Mouse (Mus musculus) CH12.LX (cell line): Measurements from ENCODE around the gene Crtc1. TPM values are rescaled to one million over a fixed set of nuclear protein-coding genes. Genes with fewer than 3 reads are reported as not detected.

Experiments
- DNase-seq: peaks from one replicate; pipeline ENCODE4 v3.0.0-alpha.2; 2013; ENCODE audit errors: extremely low read depth
- H3K27ac ChIP-seq: 2 replicates; pipeline ENCODE4 v1.5.1; 2012; ENCODE audit warnings: low read depth, mild to moderate bottlenecking, control low read depth, moderate library complexity; ENCODE audit not compliant: insufficient read depth
- H3K27me3 ChIP-seq: replicated peaks from 2 replicates; pipeline ENCODE3; 2012; ENCODE audit warnings: inconsistent platforms
- H3K36me3 ChIP-seq, 2 experiments: replicated peaks in 1 of 2; 2 replicates each; pipeline versions ENCODE3 to v1.6.1; 2012; ENCODE audit warnings: inconsistent platforms in 1 of 2, low read length in 1 of 2, mild to moderate bottlenecking in 1 of 2, mixed read lengths in 1 of 2, moderate library complexity in 1 of 2; ENCODE audit not compliant: control insufficient read depth in 1 of 2, insufficient read depth in 1 of 2
- H3K4me1 ChIP-seq, 2 experiments: 2 replicates each; pipeline ENCODE4 v1.6.1; 2012; ENCODE audit warnings: inconsistent platforms in 1 of 2, moderate library complexity in 1 of 2; ENCODE audit not compliant: insufficient read depth in 2 of 2, control insufficient read depth in 1 of 2
- H3K4me2 ChIP-seq: 2 replicates; pipeline ENCODE4 v1.6.1; 2012; ENCODE audit warnings: low read depth, mild to moderate bottlenecking, control low read depth; ENCODE audit not compliant: poor library complexity, insufficient read depth, severe bottlenecking
- H3K4me3 ChIP-seq, 3 experiments: fragments of 150-350 bp in 1 of 3; sonication (generic) in 1 of 3; replicated peaks in 1 of 3; 2 replicates each; pipeline versions ENCODE3 to v1.5.1; 2011 to 2012; ENCODE audit warnings: low read depth in 2 of 3, low read length in 2 of 3, mild to moderate bottlenecking in 2 of 3, moderate library complexity in 2 of 3, control low read depth in 1 of 3, improper control_type of control experiment in 1 of 3, inconsistent platforms in 1 of 3, mixed read lengths in 1 of 3; ENCODE audit not compliant: poor library complexity in 1 of 3
- H3K79me2 ChIP-seq: replicated peaks from 2 replicates; pipeline ENCODE4 v1.6.1; 2012; ENCODE audit warnings: mild to moderate bottlenecking, moderate library complexity; ENCODE audit not compliant: control insufficient read depth, poor library complexity, insufficient read depth, severe bottlenecking; ENCODE audit errors: extremely low read depth
- H3K9ac ChIP-seq: 2 replicates; pipeline ENCODE4 v1.6.1; 2012; ENCODE audit warnings: low read depth, mild to moderate bottlenecking, control low read depth, moderate library complexity; ENCODE audit not compliant: insufficient read depth
- H3K9me3 ChIP-seq: replicated peaks from 2 replicates; pipeline ENCODE3; 2012; ENCODE audit warnings: low read length, inconsistent platforms, mixed read lengths
- CHD1 ChIP-seq: IDR thresholded peaks from 2 replicates; pipeline ENCODE4 v1.6.1; 2012; ENCODE audit warnings: low read depth, low read length, improper control_type of control experiment, inconsistent platforms
- ELF1 ChIP-seq: IDR thresholded peaks from 2 replicates; pipeline ENCODE4 v1.6.1; 2014; ENCODE audit warnings: low read depth, mild to moderate bottlenecking, inconsistent platforms, low read length, improper control_type of control experiment
- KAT2A ChIP-seq: IDR thresholded peaks from 2 replicates; pipeline ENCODE4 v1.6.1; 2012; ENCODE audit warnings: low read length, improper control_type of control experiment, inconsistent platforms; ENCODE audit not compliant: insufficient replicate concordance
- MEF2A ChIP-seq: IDR thresholded peaks from 2 replicates; pipeline ENCODE4 v1.6.1; 2014; ENCODE audit warnings: low read depth, mild to moderate bottlenecking, inconsistent platforms, low read length, improper control_type of control experiment, borderline replicate concordance
- MXI1 ChIP-seq: IDR thresholded peaks from 2 replicates; pipeline ENCODE4 v1.6.1; 2011; ENCODE audit warnings: mild to moderate bottlenecking, low read depth, low read length, improper control_type of control experiment
- MYC ChIP-seq: IDR thresholded peaks from 2 replicates; pipeline ENCODE4 v1.6.1; 2011; ENCODE audit warnings: low read depth, mild to moderate bottlenecking, improper control_type of control experiment, low read length
- NELFE ChIP-seq: IDR thresholded peaks from 2 replicates; pipeline ENCODE4 v1.6.1; 2011; ENCODE audit warnings: low read depth, low read length, improper control_type of control experiment
- NRF1 ChIP-seq: IDR thresholded peaks from 2 replicates; pipeline ENCODE4 v1.6.1; 2014; ENCODE audit warnings: low read depth, mild to moderate bottlenecking, inconsistent platforms, low read length, improper control_type of control experiment, moderate library complexity
- POLR2AphosphoS2 ChIP-seq: IDR thresholded peaks from 2 replicates; pipeline ENCODE4 v1.6.1; 2011; ENCODE audit warnings: low read depth, low read length, improper control_type of control experiment
- RAD21 ChIP-seq: IDR thresholded peaks from 2 replicates; pipeline ENCODE4 v1.6.1; 2011; ENCODE audit warnings: low read depth, mild to moderate bottlenecking, low read length, improper control_type of control experiment, moderate library complexity
- RCOR1 ChIP-seq: conservative IDR thresholded peaks from 2 replicates; pipeline ENCODE4 v1.6.1; 2012; ENCODE audit warnings: low read depth, mild to moderate bottlenecking, inconsistent platforms, low read length, improper control_type of control experiment
- SMC3 ChIP-seq: IDR thresholded peaks from 2 replicates; pipeline ENCODE4 v1.6.1; 2011; ENCODE audit warnings: low read depth, low read length, improper control_type of control experiment
- USF2 ChIP-seq: conservative IDR thresholded peaks from 2 replicates; pipeline ENCODE4 v1.6.1; 2011; ENCODE audit warnings: low read depth, low read length, improper control_type of control experiment
- ZC3H11A ChIP-seq: IDR thresholded peaks from 2 replicates; pipeline ENCODE4 v1.6.1; 2012; ENCODE audit warnings: low read depth, mild to moderate bottlenecking, inconsistent platforms, low read length, improper control_type of control experiment
- dilution Hi-C: fragments of 300-500 bp; cut with MboI; formaldehyde crosslinking; loops from 2 replicates; pipeline ENCODE4 v1.14.3; 2020; ENCODE audit warnings: low sequenced_read_pairs; ENCODE audit not compliant: extremely low pct_unique_long_range_greater_than_20kb, extremely low pct_ligation_motif_present
- in situ Hi-C: fragments of 300-500 bp; cut with MboI; formaldehyde crosslinking; loops from 3 replicates; pipeline ENCODE4 v1.14.3; 2019; ENCODE audit warnings: low sequenced_read_pairs, low pct_ligation_motif_present, low pct_unique_long_range_greater_than_20kb, mixed read lengths
- polyA plus RNA-seq: library from polyadenylated mRNA; unstranded; fragments of >175 nt; gene quantifications from 2 replicates; pipeline ENCODE4 v1.2.1, GENCODE M21; 2012; ENCODE audit warnings: low read depth; ENCODE audit not compliant: insufficient read length
- total RNA-seq, 2 experiments: library from RNA; depleted of rRNA; stranded (reverse); fragments of 300-350 nt in 1 of 2; fragments of >200 nt in 1 of 2; gene quantifications; 2 replicates each; pipeline ENCODE4 v1.2.3; 2012 to 2014

Crtc1 gene
- total and polyA plus RNA-seq, 3 experiments: 2.0 to 8.6 (median 2.2) TPM

- Histone ChIP-seq H3K9ac (no peak overlapping the region), H3K4me1 (peaks cover 9 to 12% of the 10 kb centered on the region in 2 experiments), H3K4me2 (no peak overlapping the region), H3K27ac (no peak overlapping the region), H3K9me3 (no peaks in the 10 kb centered on the region), H3K4me3 (no peak overlapping the region), H3K36me3 (peaks cover 0 to 5% of the 10 kb centered on the region in 2 experiments), H3K27me3 (no peaks in the 10 kb centered on the region), H3K79me2 (no peaks in the 10 kb centered on the region)
- in situ Hi-C loops (no loop called here), dilution Hi-C loops (no loop called here)
- no peak for TF ChIP-seq POLR2AphosphoS2
- no peak for TF ChIP-seq SMC3
- no peak for TF ChIP-seq CHD1
- TF ChIP-seq MYC: no peak
- no peak for TF ChIP-seq ZC3H11A
- no peak for TF ChIP-seq MEF2A
- no peak for TF ChIP-seq KAT2A
- TF ChIP-seq RCOR1: no peak
- no peak for DNase-seq
Measured at GRCm38 (mm10) chr8:70441565-70441964, 2.2 kb upstream of the Crtc1 start.

DNA sequence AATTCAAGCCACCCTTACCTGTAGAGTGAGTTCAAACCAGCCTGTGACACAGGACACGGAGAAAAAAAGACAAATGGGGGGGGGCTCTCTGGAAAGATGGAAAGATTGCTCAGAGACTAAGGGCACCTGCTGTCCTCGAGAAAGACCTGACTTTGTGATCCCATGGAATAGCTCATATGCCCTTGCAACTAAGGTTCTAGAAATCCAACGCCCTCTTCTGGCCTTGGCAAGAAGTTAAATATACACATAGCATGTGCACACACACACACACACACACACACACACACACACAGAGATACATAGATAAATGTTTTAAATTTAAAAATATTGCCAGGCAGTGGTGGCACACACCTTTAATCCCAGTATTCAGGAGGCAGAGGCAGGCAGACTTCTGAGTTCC, 867 bp upstream of the Crtc1 start:
- Histone ChIP-seq H3K4me2 (peak overlapping the region; percentile 32), H3K36me3 (peaks cover 0 to 13% of the 10 kb centered on the region in 2 experiments), H3K27me3 (no peaks in the 10 kb centered on the region), H3K4me3 (peak overlapping the region in 1 of 3 experiments; percentile 61), H3K27ac (no peak overlapping the region), H3K9me3 (no peaks in the 10 kb centered on the region), H3K4me1 (peaks cover 9 to 12% of the 10 kb centered on the region in 2 experiments), H3K79me2 (no peaks in the 10 kb centered on the region), H3K9ac (peak overlapping the region; percentile 29; the same call in 1 of the 2 replicates)
- TF ChIP-seq MXI1: no peak
- no peak for TF ChIP-seq ELF1
- no peak for TF ChIP-seq RAD21
- no peak for TF ChIP-seq NELFE
- no peak for TF ChIP-seq USF2
- no peak for TF ChIP-seq SMC3
- in situ Hi-C loops (no loop called here), dilution Hi-C loops (no loop called here)
- peak; percentile 23 for DNase-seq

DNA sequence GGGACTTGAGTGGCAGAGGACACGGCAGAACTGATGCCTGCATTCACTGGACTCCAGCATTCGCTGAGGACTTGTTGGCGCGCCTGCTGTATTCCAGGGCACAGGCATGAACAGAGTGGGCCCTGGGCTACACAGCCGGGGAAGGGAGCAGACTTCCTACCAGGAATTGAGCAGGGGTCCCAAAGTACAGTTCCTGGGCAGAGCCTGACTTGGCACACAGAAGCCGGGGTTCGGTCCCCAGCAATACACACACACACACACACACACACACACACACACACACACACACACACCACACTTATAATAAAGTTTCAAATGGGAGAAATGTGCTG, 435 bp upstream of the Crtc1 start:
- in situ Hi-C loops (no loop called here), dilution Hi-C loops (no loop called here)
- Histone ChIP-seq H3K27me3 (no peaks in the 10 kb centered on the region), H3K4me3 (peak overlapping the region in 2 of 3 experiments; percentile 42 to 61), H3K9me3 (no peaks in the 10 kb centered on the region), H3K4me1 (peaks cover 9 to 12% of the 10 kb centered on the region in 2 experiments), H3K27ac (no peak overlapping the region), H3K4me2 (peak overlapping the region; percentile 32), H3K9ac (peak overlapping the region; percentile 29; the same call in 1 of the 2 replicates), H3K36me3 (peaks cover 0 to 13% of the 10 kb centered on the region in 2 experiments), H3K79me2 (no peaks in the 10 kb centered on the region)
- no peak for DNase-seq
- TF ChIP-seq NRF1 (no peak), SMC3 (no peak), MYC (peak; percentile 22; the same call in 1 of the 2 replicates)
